Mouse (Mus musculus) midbrain, postnatal 0 days (tissue): ENCODE results near the gene Cfap300. TPM values are rescaled to one million over a fixed set of nuclear protein-coding genes. Genes with fewer than 3 reads are reported as not detected.

Experiments
- ATAC-seq: fragments of 200-750 bp; cut with Nextera tagmentation; 2 replicates; pipeline ENCODE4 v1.8.0; 2017; ENCODE audit warnings: moderate number of reproducible peaks, mild to moderate bottlenecking, moderate TSS enrichment, moderate library complexity; ENCODE audit not compliant: low FRiP score
- DNase-seq: peaks from one replicate; pipeline ENCODE4 v3.0.0-alpha.2; 2015; ENCODE audit warnings: low spot score
- H3K27ac ChIP-seq: fragments of 300-500 bp; sonication (generic); 2 replicates; pipeline ENCODE4 v1.5.1; 2014; ENCODE audit warnings: low read depth, mild to moderate bottlenecking, low read length, mixed read lengths
- H3K27me3 ChIP-seq: fragments of 300-500 bp; sonication (generic); 2 replicates; pipeline ENCODE4 v1.6.1; 2014; ENCODE audit warnings: low read length, control low read depth, mixed read lengths; ENCODE audit not compliant: insufficient read depth
- H3K36me3 ChIP-seq: fragments of 300-500 bp; sonication (generic); 2 replicates; pipeline ENCODE4 v1.6.1; 2014; ENCODE audit warnings: low read length, control low read depth, mixed read lengths; ENCODE audit not compliant: insufficient read depth
- H3K4me1 ChIP-seq: fragments of 300-500 bp; sonication (generic); 2 replicates; pipeline ENCODE4 v1.6.1; 2014; ENCODE audit warnings: mild to moderate bottlenecking, control low read depth, antibody characterized with exemption, low read length, mixed read lengths; ENCODE audit not compliant: insufficient read depth
- H3K4me2 ChIP-seq: fragments of 300-500 bp; sonication (generic); 2 replicates; pipeline ENCODE4 v1.6.1; 2014; ENCODE audit warnings: low read depth, mild to moderate bottlenecking, low read length, mixed read lengths; ENCODE audit not compliant: poor library complexity, severe bottlenecking
- H3K4me3 ChIP-seq: fragments of 300-500 bp; sonication (generic); 2 replicates; pipeline ENCODE4 v1.5.1; 2014; ENCODE audit warnings: low read depth, mild to moderate bottlenecking, low read length, moderate library complexity
- H3K9ac ChIP-seq: fragments of 300-500 bp; sonication (generic); replicated peaks from 2 replicates; pipeline ENCODE4 v1.6.1; 2014; ENCODE audit warnings: mild to moderate bottlenecking, low read length, moderate library complexity, mixed read lengths; ENCODE audit not compliant: poor library complexity, severe bottlenecking
- H3K9me3 ChIP-seq: fragments of 300-500 bp; sonication (generic); 2 replicates; pipeline ENCODE4 v1.6.1; 2016; ENCODE audit warnings: low read length, control low read depth
- CTCF ChIP-seq: IDR thresholded peaks from 2 replicates; pipeline ENCODE4 v1.5.1; 2016; ENCODE audit warnings: antibody characterized with exemption, mild to moderate bottlenecking
- WGBS: fragments of 180-500 bp; shearing (Covaris S2); extraction: QIAGEN DNeasy Blood & Tissue Kit; methylation state at CpG from one replicate; pipeline ENCODE4 v1.1.7; 2014; 5-methylcytosine and 5-hydroxymethylcytosine counted together
- polyA plus RNA-seq: library from polyadenylated mRNA; unstranded; fragments of >200 nt; fragmentation: Nextera tagmentation; extraction: Ambion mirVana; gene quantifications from 2 replicates; pipeline ENCODE4 v1.2.1, GENCODE M21; 2015
- total RNA-seq: library from RNA; depleted of rRNA; stranded (reverse); fragments of >200 nt; gene quantifications from 2 replicates; pipeline ENCODE4 v1.2.3, GENCODE M21; 2014; rRNA removed

The Cfap300 gene
- total RNA-seq: 12.1 and 20.1 TPM in 2 replicates
- 9.9 and 11.9 TPM in 2 replicates for polyA plus RNA-seq

- Histone ChIP-seq H3K4me2 (peak within 1 kb of the TSS; percentile 57), H3K27me3 (no peaks in the 10 kb centered on the region), H3K36me3 (no peaks in the 10 kb centered on the region), H3K27ac (peak within 1 kb of the TSS; percentile 91), H3K9me3 (no peaks in the 10 kb centered on the region), H3K4me1 (peaks cover 5% of the 10 kb centered on the region; the same call in 1 of the 2 replicates), H3K4me3 (peak within 1 kb of the TSS; percentile 63), H3K9ac (peak within 1 kb of the TSS; percentile 84)
- TF ChIP-seq CTCF: no peak
- ATAC-seq (peak; percentile 98), DNase-seq (peak; percentile 98)
- under 1% methylated on average over 37 of the region's 39 CpGs for WGBS
Observed at GRCm38 (mm10) chr9:8042338-8043043, at the start of gene Cfap300. TSS of gene Cfap300 (minus strand) at chr9:8042823.

GRCm38 (mm10) chr9:8078882-8079281 lies 36.3 kb upstream of the Cfap300 start:
- Histone ChIP-seq H3K9me3 (no peaks in the 10 kb centered on the region), H3K4me2 (no peak overlapping the region), H3K27ac (no peak overlapping the region), H3K4me3 (no peak overlapping the region), H3K4me1 (no peaks in the 10 kb centered on the region), H3K27me3 (no peaks in the 10 kb centered on the region), H3K9ac (no peak overlapping the region), H3K36me3 (peaks cover 6% of the 10 kb centered on the region)
- no peak for TF ChIP-seq CTCF
- DNase-seq: no peak
- ATAC-seq: no peak
- WGBS: 90% methylated on average over 5 of the region's 5 CpGs

- DNase-seq (peak; percentile 46), ATAC-seq (peak; percentile 39; the same call in 1 of the 2 replicates)
- Histone ChIP-seq H3K36me3 (peaks cover 6% of the 10 kb centered on the region), H3K9ac (no peak overlapping the region), H3K4me3 (no peak overlapping the region), H3K27ac (no peak overlapping the region), H3K27me3 (no peaks in the 10 kb centered on the region), H3K4me1 (no peaks in the 10 kb centered on the region), H3K9me3 (no peaks in the 10 kb centered on the region), H3K4me2 (no peak overlapping the region)
- TF ChIP-seq CTCF: peak; percentile 74
Observed at GRCm38 (mm10) chr9:8074345-8074744, 31.7 kb upstream of the Cfap300 start.

GRCm38 (mm10) chr9:8073203-8073755 lies 30.7 kb upstream of the Cfap300 start:
- no peak for ATAC-seq
- no peak overlapping the region for H3K9ac ChIP-seq

GRCm38 (mm10) chr9:8059636-8060035 lies 17.0 kb upstream of the Cfap300 start:
- Histone ChIP-seq H3K27me3 (no peaks in the 10 kb centered on the region), H3K9me3 (no peaks in the 10 kb centered on the region), H3K9ac (no peak overlapping the region), H3K36me3 (no peaks in the 10 kb centered on the region), H3K4me3 (no peak overlapping the region), H3K4me2 (no peak overlapping the region), H3K27ac (no peak overlapping the region), H3K4me1 (no peaks in the 10 kb centered on the region)
- WGBS: 66% methylated on average over 3 of the region's 3 CpGs
- no peak for TF ChIP-seq CTCF
- DNase-seq: peak; percentile 22
- no peak for ATAC-seq

More at GRCm38 (mm10) chr9:8073203-8073755, 30.7 kb upstream of the Cfap300 start:
- H3K4me3 ChIP-seq: no peak overlapping the region
- no peak overlapping the region for H3K4me2 ChIP-seq
- 89% methylated on average over 3 of the region's 3 CpGs for WGBS
- DNase-seq: no peak
- H3K4me1 ChIP-seq: no peaks in the 10 kb centered on the region
- TF ChIP-seq CTCF: no peak
- peaks cover 6% of the 10 kb centered on the region for H3K36me3 ChIP-seq
- H3K9me3 ChIP-seq: no peaks in the 10 kb centered on the region
- no peaks in the 10 kb centered on the region for H3K27me3 ChIP-seq
- H3K27ac ChIP-seq: no peak overlapping the region

GRCm38 (mm10) chr9:8054831-8055230 lies 12.2 kb upstream of the Cfap300 start:
- no peak overlapping the region for H3K4me2 ChIP-seq
- TF ChIP-seq CTCF: no peak
- H3K27me3 ChIP-seq: no peaks in the 10 kb centered on the region
- ATAC-seq: no peak
- no peak for DNase-seq
- WGBS: 46% methylated on average over 1 of the region's 1 CpGs
- no peak overlapping the region for H3K4me3 ChIP-seq
- no peaks in the 10 kb centered on the region for H3K9me3 ChIP-seq
- H3K9ac ChIP-seq: no peak overlapping the region
- H3K27ac ChIP-seq: no peak overlapping the region
- H3K4me1 ChIP-seq: no peaks in the 10 kb centered on the region
- H3K36me3 ChIP-seq: no peaks in the 10 kb centered on the region
